Mouse (Mus musculus) intestine, postnatal 0 days (tissue): ENCODE data around the gene Dand5. TPM values are rescaled to one million over a fixed set of nuclear protein-coding genes. Genes with fewer than 3 reads are reported as not detected.

Experiments used
- ATAC-seq: fragments of 200-750 bp; cut with Nextera tagmentation; 2 replicates; pipeline ENCODE4 v1.8.0; 2017; ENCODE audit warnings: mild to moderate bottlenecking, moderate TSS enrichment, moderate library complexity
- H3K27ac ChIP-seq: fragments of 300-500 bp; sonication (generic); 2 replicates; pipeline ENCODE4 v1.5.1; 2014; ENCODE audit warnings: mild to moderate bottlenecking, low read depth, low read length, moderate library complexity
- H3K27me3 ChIP-seq: fragments of 300-500 bp; sonication (generic); replicated peaks from 2 replicates; pipeline ENCODE4 v1.6.1; 2014; ENCODE audit warnings: low read length, mixed read lengths; ENCODE audit not compliant: control insufficient read depth, insufficient read depth
- H3K36me3 ChIP-seq: fragments of 300-500 bp; sonication (generic); 2 replicates; pipeline ENCODE4 v1.6.1; 2014; ENCODE audit warnings: mild to moderate bottlenecking, moderate library complexity; ENCODE audit not compliant: control insufficient read depth, insufficient read depth
- H3K4me1 ChIP-seq: fragments of 300-500 bp; sonication (generic); replicated peaks from 2 replicates; pipeline ENCODE4 v1.6.1; 2014; ENCODE audit warnings: antibody characterized with exemption, low read length, mixed read lengths; ENCODE audit not compliant: control insufficient read depth, insufficient read depth
- H3K4me2 ChIP-seq: fragments of 300-500 bp; sonication (generic); replicated peaks from 2 replicates; pipeline ENCODE4 v1.6.1; 2014; ENCODE audit warnings: low read depth, mild to moderate bottlenecking, moderate library complexity
- H3K4me3 ChIP-seq: fragments of 300-500 bp; sonication (generic); 2 replicates; pipeline ENCODE4 v1.5.1; 2014; ENCODE audit warnings: low read depth, low read length
- H3K9ac ChIP-seq: fragments of 300-500 bp; sonication (generic); 2 replicates; pipeline ENCODE4 v1.6.1; 2014; ENCODE audit warnings: mild to moderate bottlenecking, low read depth, low read length
- H3K9me3 ChIP-seq: fragments of 300-500 bp; sonication (generic); 2 replicates; pipeline ENCODE4 v1.6.1; 2016; ENCODE audit warnings: mixed run types; ENCODE audit not compliant: control insufficient read depth
- CTCF ChIP-seq: sonication (generic); IDR thresholded peaks from 2 replicates; pipeline ENCODE4 v1.5.1; 2016; ENCODE audit warnings: low read depth, mild to moderate bottlenecking, control low read depth, antibody characterized with exemption, moderate library complexity
- WGBS: fragments of 180-500 bp; shearing (Covaris S2); extraction: QIAGEN DNeasy Blood & Tissue Kit; methylation state at CpG from one replicate; pipeline ENCODE4 v1.1.7; 2014; 5-methylcytosine and 5-hydroxymethylcytosine counted together
- polyA plus RNA-seq: library from polyadenylated mRNA; unstranded; fragments of >200 nt; fragmentation: Nextera tagmentation; extraction: Ambion mirVana; gene quantifications from 2 replicates; pipeline ENCODE4 v1.2.1, GENCODE M21; 2015

The Dand5 gene
- polyA plus RNA-seq: 1.9 and 2.2 TPM in 2 replicates

DNA sequence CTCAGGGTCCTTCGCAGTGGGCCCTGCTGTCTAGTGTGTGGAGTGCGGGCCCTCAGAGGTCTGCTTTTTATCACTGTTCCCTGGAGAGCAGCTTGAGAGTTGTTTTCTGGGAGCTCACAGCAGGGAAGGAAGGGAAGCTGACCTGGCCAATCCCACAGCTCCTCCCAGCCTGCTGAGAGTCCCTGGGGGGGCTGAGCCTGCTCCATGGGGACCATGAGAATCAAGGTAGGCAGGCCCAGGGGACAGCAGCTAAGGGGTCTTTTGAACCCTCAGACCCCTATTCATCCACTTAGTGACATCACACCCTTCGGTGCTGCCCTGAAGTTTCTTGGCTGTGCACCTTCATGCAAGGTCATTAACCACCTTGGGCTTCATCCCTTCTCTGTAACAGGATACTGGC lies at the start of gene Dand5:
Gene Dand5, minus strand, starts transcription at position 101 of the 400 bp plus-strand sequence.
- H3K4me2 ChIP-seq: 0 out of 2 replicates have a peak within 1 kb of the TSS, but pooled peaks have one; percentile 17
- 40% methylated on average over 3 of the region's 3 CpGs for WGBS
- no peaks in the 10 kb centered on the region for H3K4me1 ChIP-seq
- no peaks in the 10 kb centered on the region for H3K27me3 ChIP-seq
- no peak for ATAC-seq
- H3K36me3 ChIP-seq: no peaks in the 10 kb centered on the region; the same call in 1 of the 2 replicates
- TF ChIP-seq CTCF: no peak
- H3K4me3 ChIP-seq: no peak within 1 kb of the TSS
- no peak within 1 kb of the TSS for H3K27ac ChIP-seq
- no peaks in the 10 kb centered on the region for H3K9me3 ChIP-seq
- H3K9ac ChIP-seq: no peak within 1 kb of the TSS

DNA sequence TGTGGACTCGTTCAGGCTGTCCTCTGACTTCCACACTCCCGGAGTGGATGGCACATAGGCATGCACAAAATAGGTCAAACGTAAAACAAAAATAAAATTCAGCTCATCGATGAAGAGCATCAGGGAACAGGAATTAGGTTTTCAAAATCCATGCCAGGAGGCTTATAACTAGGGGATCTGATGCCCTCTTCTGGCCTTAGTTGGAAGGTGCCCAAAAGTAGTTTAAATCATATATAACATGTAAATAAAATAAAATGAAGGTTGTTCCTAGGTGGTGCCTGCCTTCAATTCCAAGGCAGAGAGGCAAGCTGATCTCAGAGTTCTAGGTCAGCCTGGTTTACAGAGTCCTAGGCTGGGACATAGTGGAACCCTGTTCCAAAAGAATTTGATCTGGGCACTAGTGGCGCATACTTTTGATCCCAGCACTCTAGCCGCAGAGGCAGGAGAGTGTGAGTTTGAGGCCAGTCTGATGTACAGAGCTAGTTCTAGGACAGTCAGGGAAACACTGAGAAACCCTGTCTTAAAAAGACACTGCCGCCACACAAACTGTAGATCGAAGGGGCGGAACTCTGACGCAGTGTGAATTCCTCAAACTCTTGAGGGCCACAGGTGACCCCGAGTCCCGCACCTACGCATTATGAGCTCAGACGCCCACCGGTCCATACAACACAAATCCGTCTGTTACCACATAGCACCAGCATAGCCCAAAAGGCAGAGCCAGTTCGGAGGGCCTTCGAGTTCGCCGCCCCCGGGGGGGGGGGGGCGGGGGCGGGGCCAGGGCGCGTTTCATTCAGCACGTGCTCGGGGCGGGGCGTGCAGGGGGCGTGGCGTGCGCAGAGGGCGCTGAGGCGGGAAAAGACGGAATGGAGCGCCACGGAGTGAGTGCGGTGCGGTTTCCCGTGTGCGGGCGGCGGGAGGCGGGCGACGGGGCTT lies 49.0 kb upstream of the Dand5 start, which contains the start of gene Syce2:
Gene Syce2, plus strand, starts transcription at position 736 of the 933 bp plus-strand sequence.
- peak within 1 kb of the TSS; percentile 0; the same call in 1 of the 2 replicates for H3K27ac ChIP-seq
- peak; percentile 64 for TF ChIP-seq CTCF
- ATAC-seq: peak; percentile 57
- H3K27me3 ChIP-seq: no peaks in the 10 kb centered on the region
- H3K4me3 ChIP-seq: peak within 1 kb of the TSS; percentile 43
- H3K36me3 ChIP-seq: peaks cover 28% of the 10 kb centered on the region
- no peaks in the 10 kb centered on the region for H3K9me3 ChIP-seq
- H3K9ac ChIP-seq: peak within 1 kb of the TSS; percentile 42
- peak within 1 kb of the TSS; percentile 82 for H3K4me2 ChIP-seq
- peaks cover 7% of the 10 kb centered on the region; the same call in 1 of the 2 replicates for H3K4me1 ChIP-seq
- 15% methylated on average over 38 of the region's 46 CpGs for WGBS

DNA sequence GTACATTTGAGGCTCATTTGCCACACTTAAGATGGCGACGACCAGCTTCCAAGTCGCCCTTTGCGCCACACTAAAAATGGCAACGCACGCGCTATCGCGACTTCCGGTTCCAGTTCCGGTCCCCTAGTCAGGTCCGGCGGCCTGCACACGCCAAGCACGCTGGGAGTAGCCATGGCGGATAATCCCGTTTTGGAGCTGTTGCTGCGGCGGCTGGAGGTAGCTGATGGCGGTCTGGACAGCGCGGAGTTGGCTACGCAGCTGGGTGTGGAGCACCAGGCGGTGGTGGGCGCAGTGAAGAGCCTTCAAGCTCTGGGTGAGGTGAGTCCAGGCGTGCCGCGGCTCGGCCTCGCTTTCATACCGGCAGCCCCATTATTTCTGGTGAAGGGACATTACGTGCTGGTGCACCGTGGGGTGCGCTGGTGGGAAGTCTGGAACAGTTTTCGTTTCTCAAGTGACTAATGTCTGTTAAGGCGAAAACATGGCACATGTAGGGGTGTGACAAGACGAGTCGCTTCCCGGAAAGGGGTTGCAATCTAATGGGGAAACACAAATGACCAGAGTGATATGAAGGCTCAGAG lies 34.3 kb upstream of the Dand5 start, which contains the start of gene Farsa:
Gene Farsa, plus strand, starts transcription at position 126 of the 578 bp plus-strand sequence.
- Histone ChIP-seq H3K36me3 (peaks cover 26% of the 10 kb centered on the region), H3K9me3 (no peaks in the 10 kb centered on the region), H3K4me2 (peak within 1 kb of the TSS; percentile 77), H3K4me3 (peak within 1 kb of the TSS; percentile 93), H3K27me3 (no peaks in the 10 kb centered on the region), H3K4me1 (0 out of 2 replicates have a peak, but pooled peaks cover 3% of the 10 kb centered on the region), H3K27ac (peak within 1 kb of the TSS; percentile 70), H3K9ac (peak within 1 kb of the TSS; percentile 86)
- peak; percentile 88 for ATAC-seq
- no peak for TF ChIP-seq CTCF
- under 1% methylated on average over 39 of the region's 39 CpGs for WGBS

DNA sequence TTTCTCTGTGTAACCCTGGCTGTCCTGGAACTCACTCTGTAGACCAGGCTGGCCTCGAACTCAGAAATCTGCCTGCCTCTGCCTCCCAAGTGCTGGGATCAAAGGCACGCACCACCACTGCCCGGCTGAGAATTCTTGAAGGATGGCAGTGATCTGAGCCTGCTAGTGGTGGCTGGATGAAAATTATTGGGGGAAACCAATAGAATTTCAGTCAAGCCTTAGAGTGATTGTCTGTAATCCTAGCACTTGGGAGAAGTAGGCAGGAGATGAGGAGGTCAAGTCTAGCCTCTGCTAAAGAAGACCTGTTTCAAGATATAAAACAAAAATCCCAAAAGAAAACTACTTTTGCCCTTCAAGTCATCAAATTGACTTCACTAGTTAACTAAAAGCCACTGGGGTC lies 33.8 kb upstream of the Dand5 start:
- no peak for ATAC-seq
- no peak overlapping the region for H3K4me2 ChIP-seq
- 96% methylated on average over 3 of the region's 3 CpGs for WGBS
- no peak overlapping the region for H3K4me3 ChIP-seq
- no peak overlapping the region for H3K27ac ChIP-seq
- TF ChIP-seq CTCF: no peak
- 0 out of 2 replicates have a peak, but pooled peaks cover 3% of the 10 kb centered on the region for H3K4me1 ChIP-seq
- H3K9me3 ChIP-seq: no peaks in the 10 kb centered on the region
- no peaks in the 10 kb centered on the region for H3K27me3 ChIP-seq
- H3K36me3 ChIP-seq: peaks cover 21% of the 10 kb centered on the region
- no peak overlapping the region for H3K9ac ChIP-seq

DNA sequence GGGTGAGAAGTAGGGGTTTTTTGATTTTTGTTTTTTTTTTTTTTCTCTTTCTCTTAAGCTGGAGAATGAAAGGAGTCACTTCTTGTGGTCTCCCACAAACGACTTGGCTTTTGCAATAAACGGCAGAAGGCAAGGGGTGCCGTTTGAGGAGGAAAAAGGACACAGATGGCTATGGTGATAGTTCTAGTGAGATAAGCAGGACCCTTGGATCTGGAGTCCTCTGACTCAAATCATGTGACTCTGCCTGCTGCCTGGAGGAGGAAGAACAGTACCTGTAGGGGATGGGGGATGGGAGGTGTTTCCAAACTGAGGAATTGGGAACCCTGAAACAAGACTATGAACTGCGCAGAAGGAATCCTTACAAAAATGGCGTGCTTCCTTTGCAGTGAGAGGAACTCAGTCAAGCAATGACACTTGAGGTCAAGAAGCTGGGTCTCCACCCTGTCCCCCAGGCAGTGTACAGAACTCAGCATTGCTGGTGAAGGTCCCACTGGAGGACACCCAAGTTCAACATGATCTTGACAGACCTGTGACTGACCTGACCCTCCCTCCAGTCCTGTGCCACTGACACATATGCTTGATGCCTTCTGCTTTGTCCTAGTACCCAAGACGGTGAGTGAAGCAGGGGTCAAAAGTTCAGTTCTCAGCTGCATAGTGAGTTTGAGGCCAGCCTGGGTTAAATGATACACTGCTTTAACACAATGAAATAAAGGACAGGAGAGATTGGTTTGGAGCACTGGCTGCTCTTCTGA lies 25.2 kb upstream of the Dand5 start:
- peak overlapping the region; percentile 77 for H3K4me2 ChIP-seq
- peak overlapping the region; percentile 84 for H3K27ac ChIP-seq
- no peak for TF ChIP-seq CTCF
- peak overlapping the region; percentile 53 for H3K9ac ChIP-seq
- ATAC-seq: no peak
- H3K4me3 ChIP-seq: peak overlapping the region; percentile 94
- 30% methylated on average over 6 of the region's 6 CpGs for WGBS
- H3K36me3 ChIP-seq: peaks cover 25% of the 10 kb centered on the region
- no peaks in the 10 kb centered on the region for H3K27me3 ChIP-seq
- peaks cover 7% of the 10 kb centered on the region; the same call in 1 of the 2 replicates for H3K4me1 ChIP-seq
- H3K9me3 ChIP-seq: no peaks in the 10 kb centered on the region
